Mouse (Mus musculus) brown adipose tissue, adult 24 weeks (tissue): ENCODE measurements at regions not wholly inside any gene's neighbourhood (a gene's known extent, or its start where the extent isn't known, plus 50 kb on each side); places are given as distances from the start of the nearest gene placed in this dataset.

Experiments
- H3K27ac ChIP-seq: fragments of 200-500 bp; replicated peaks from 2 replicates; pipeline ENCODE4 v1.5.1; 2012; ENCODE audit warnings: low read depth, mild to moderate bottlenecking, low read length
- H3K4me1 ChIP-seq: fragments of 200-500 bp; 2 replicates; pipeline ENCODE4 v1.6.1; 2012; ENCODE audit warnings: low read length, mixed read lengths; ENCODE audit not compliant: control insufficient read depth, insufficient read depth, insufficient read length
- H3K4me3 ChIP-seq: fragments of 200-500 bp; 2 replicates; pipeline ENCODE4 v1.5.1; 2012; ENCODE audit warnings: low read depth, mild to moderate bottlenecking, low read length, moderate library complexity; ENCODE audit not compliant: insufficient read depth

GRCm38 (mm10) chr13:44624716-44625115 is 104.6 kb upstream of the Jarid2 start:
- H3K4me1 ChIP-seq = 0 out of 2 replicates have a peak, but pooled peaks cover 2% of the 10 kb centered on the region
- H3K27ac ChIP-seq = no peak overlapping the region
- no peak overlapping the region for H3K4me3 ChIP-seq

GRCm38 (mm10) chr13:44625792-44626191 is 103.5 kb upstream of the Jarid2 start:
- H3K27ac ChIP-seq = no peak overlapping the region
- H3K4me1 ChIP-seq = 0 out of 2 replicates have a peak, but pooled peaks cover 2% of the 10 kb centered on the region
- no peak overlapping the region for H3K4me3 ChIP-seq

GRCm38 (mm10) chr13:44626806-44627205 is 102.5 kb upstream of the Jarid2 start:
- 0 out of 2 replicates have a peak, but pooled peaks cover 2% of the 10 kb centered on the region for H3K4me1 ChIP-seq
- no peak overlapping the region for H3K4me3 ChIP-seq
- H3K27ac ChIP-seq = no peak overlapping the region

- H3K27ac ChIP-seq = no peak overlapping the region
Measured at GRCm38 (mm10) chr13:44630061-44630460, 99.2 kb upstream of the Jarid2 start.

GRCm38 (mm10) chr13:44634616-44635015 is 94.7 kb upstream of the Jarid2 start:
- Histone ChIP-seq H3K27ac (no peak overlapping the region), H3K4me1 (no peaks in the 10 kb centered on the region), H3K4me3 (no peak overlapping the region)

More at GRCm38 (mm10) chr13:44630061-44630460, 99.2 kb upstream of the Jarid2 start:
- no peaks in the 10 kb centered on the region for H3K4me1 ChIP-seq
- H3K4me3 ChIP-seq = no peak overlapping the region

GRCm38 (mm10) chr13:44635221-44636007 is 93.9 kb upstream of the Jarid2 start:
- no peak overlapping the region for H3K4me3 ChIP-seq
- H3K27ac ChIP-seq = no peak overlapping the region
- H3K4me1 ChIP-seq = no peaks in the 10 kb centered on the region

- no peak overlapping the region for H3K27ac ChIP-seq
- no peaks in the 10 kb centered on the region for H3K4me1 ChIP-seq
- no peak overlapping the region for H3K4me3 ChIP-seq
Measured at GRCm38 (mm10) chr13:44636008-44636335, 93.3 kb upstream of the Jarid2 start.

GRCm38 (mm10) chr13:44642361-44642760 is 86.9 kb upstream of the Jarid2 start:
- Histone ChIP-seq H3K4me1 (no peaks in the 10 kb centered on the region), H3K4me3 (no peak overlapping the region), H3K27ac (no peak overlapping the region)

GRCm38 (mm10) chr13:44650052-44650451 is 79.2 kb upstream of the Jarid2 start:
- H3K4me3 ChIP-seq = peak overlapping the region; percentile 59
- H3K4me1 ChIP-seq = peaks cover 2% of the 10 kb centered on the region; the same call in 1 of the 2 replicates
- H3K27ac ChIP-seq = peak overlapping the region; percentile 95; the same call in 1 of the 2 replicates

GRCm38 (mm10) chr13:44651259-44652238 is 77.7 kb upstream of the Jarid2 start:
- Histone ChIP-seq H3K27ac (peak overlapping the region; percentile 95), H3K4me3 (peak overlapping the region; percentile 59), H3K4me1 (peaks cover 2% of the 10 kb centered on the region; the same call in 1 of the 2 replicates)

- Histone ChIP-seq H3K27ac (no peak overlapping the region), H3K4me3 (no peak overlapping the region), H3K4me1 (no peaks in the 10 kb centered on the region)
Measured at GRCm38 (mm10) chr13:44657905-44658414, 71.3 kb upstream of the Jarid2 start.

- no peak overlapping the region for H3K27ac ChIP-seq
- H3K4me3 ChIP-seq = no peak overlapping the region
- no peaks in the 10 kb centered on the region for H3K4me1 ChIP-seq
Measured at GRCm38 (mm10) chr13:44659861-44660260, 69.4 kb upstream of the Jarid2 start.

GRCm38 (mm10) chr13:44663062-44663461 is 66.2 kb upstream of the Jarid2 start:
- H3K4me3 ChIP-seq = no peak overlapping the region
- no peaks in the 10 kb centered on the region for H3K4me1 ChIP-seq
- no peak overlapping the region for H3K27ac ChIP-seq

- Histone ChIP-seq H3K4me3 (no peak overlapping the region), H3K4me1 (no peaks in the 10 kb centered on the region), H3K27ac (no peak overlapping the region)
Measured at GRCm38 (mm10) chr13:44663730-44664129, 65.5 kb upstream of the Jarid2 start.

GRCm38 (mm10) chr13:44669761-44670160 is 59.5 kb upstream of the Jarid2 start:
- Histone ChIP-seq H3K27ac (no peak overlapping the region), H3K4me3 (no peak overlapping the region), H3K4me1 (no peaks in the 10 kb centered on the region)
